Mouse (Mus musculus) v-Abl transformed pro-B cells (cell line): ENCODE measurements around the gene Pdk4.

Experiments
- in situ Hi-C, 2 experiments: fragments of 400-800 bp; cut with MboI; formaldehyde crosslinking; loops; one replicate each; pipeline ENCODE4 v1.15.1; 2025; ENCODE audit not compliant: unreplicated experiment in 2 of 2

Pdk4 gene

GRCm38 (mm10) chr6:5447546-5447945 is 48.6 kb downstream of the Pdk4 start:
- in situ Hi-C loops: no loop called here

GRCm38 (mm10) chr6:5447013-5447412 is 49.1 kb downstream of the Pdk4 start:
- in situ Hi-C loops: no loop called here

DNA sequence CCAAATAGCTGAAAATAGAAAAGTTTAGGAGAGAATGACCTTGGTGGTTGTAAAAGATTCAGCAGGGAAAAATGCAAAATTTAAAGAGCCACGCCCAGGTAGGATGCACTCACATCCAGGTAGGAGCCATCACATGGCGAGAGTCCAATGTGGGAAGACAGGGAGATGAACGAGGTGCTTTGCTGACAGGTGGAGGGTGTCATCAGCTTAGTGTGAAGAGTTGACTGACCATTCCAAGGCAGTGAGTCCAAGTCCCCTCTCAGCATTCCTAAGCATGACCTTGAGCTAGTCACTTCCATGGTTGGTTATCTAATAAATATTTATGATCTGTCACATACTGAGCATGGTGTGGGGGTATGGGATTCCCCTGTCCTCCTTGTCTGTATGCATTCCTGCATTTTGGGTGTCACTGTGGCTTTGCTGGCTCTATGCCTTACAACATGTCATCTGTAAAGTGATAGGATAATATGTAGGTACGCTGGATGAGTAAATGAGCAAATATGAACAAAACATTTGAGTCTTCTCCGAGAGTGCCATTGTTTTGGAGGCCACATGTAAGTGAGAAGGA is 51.7 kb downstream of the Pdk4 start:
- in situ Hi-C loops: no loop called here

DNA sequence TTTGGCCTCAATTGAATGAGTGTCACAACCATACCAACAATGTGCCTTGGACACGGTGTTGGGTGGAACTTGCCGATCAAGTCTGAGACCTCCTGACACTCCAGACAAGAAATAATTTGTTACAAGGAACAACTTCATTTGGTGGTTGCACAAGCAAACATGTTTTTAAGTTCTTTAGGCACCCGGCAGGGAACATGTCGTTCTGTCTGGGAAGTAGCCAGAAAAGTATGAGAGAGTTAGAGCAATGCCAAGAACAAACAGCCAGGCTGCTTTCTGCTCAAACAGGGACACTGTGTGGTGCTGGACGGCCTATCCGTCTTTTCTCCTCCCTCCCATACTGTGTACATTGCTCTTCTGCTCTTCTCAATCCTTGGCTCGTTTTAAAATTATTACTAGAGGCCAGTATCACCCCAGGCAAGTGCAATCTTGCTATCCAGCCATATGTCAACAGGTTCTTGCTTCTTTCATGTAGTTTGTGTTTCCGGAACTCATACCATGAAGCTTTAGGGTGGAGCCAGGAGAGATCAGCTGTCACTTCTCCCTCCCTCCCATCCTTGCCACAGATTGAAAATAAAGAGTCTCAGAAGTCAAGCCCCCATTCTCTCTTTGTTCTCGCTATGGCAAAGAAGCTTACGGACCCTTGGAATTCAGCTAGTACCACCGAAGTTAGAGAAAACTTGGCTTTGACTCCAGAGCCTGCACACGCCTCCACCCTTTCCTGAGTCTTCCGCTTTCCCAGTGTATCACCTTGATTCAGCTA is 52.8 kb downstream of the Pdk4 start:
- in situ Hi-C loops: no loop called here

DNA sequence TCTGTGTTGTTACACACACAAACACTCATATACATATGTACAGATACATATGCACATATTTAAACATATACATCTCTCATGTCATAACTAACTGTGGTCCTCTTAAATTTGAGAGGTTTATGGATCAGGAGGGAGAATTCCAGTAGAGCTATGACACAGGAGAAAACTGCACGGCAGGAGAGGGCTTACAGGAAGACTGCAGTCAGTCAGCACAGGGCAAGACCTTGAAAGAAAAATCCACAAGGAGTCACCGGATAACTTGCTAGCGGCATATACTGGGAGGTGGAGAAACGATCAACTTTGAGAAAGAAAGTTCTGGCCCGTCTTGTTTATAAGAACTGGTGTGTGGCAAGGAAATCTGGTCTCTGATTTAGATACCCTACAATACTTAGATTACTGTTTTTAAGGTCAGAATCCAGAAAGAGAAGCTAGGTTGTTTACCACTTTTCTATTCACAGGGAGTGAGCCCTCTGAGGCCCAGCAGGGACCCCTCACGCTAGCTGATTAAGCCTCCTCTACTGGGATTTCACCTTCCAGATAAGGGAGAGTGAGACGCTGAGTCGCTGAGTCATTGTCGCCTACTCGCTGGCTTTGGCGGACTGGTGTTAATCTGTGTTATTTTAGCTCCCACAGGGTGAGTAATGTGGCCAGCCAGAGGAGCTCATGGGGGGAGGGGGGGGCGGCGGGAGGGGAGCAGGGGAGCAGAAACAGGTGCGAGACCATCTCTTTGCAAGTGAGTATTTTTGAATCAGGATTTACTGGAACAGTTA is 53.6 kb downstream of the Pdk4 start:
- in situ Hi-C loops: no loop called here

GRCm38 (mm10) chr6:5441221-5441620 is 54.9 kb downstream of the Pdk4 start:
- in situ Hi-C loops: no loop called here

- in situ Hi-C loops: no loop called here
Observed at GRCm38 (mm10) chr6:5437757-5438156, 58.4 kb downstream of the Pdk4 start.

- in situ Hi-C loops: no loop called here
Observed at GRCm38 (mm10) chr6:5433887-5434286, 62.2 kb downstream of the Pdk4 start.
